Mouse (Mus musculus): ENCODE data around the gene Gm49353. TPM values are rescaled to one million over a fixed set of nuclear protein-coding genes. Genes with fewer than 3 reads are reported as not detected.

Gm49353 gene
- polyA plus RNA-seq, 2 experiments from 2014 or later: not detected

Other genes with a start within 250 kb of the Gm49353 start
- gene 2310057J18Rik, start 212.7 kb upstream of the Gm49353 start, polyA plus RNA-seq (2017; shearing (Covaris generic)): not detected
- not detected for gene Soga3, start 55.1 kb upstream of the Gm49353 start, polyA plus RNA-seq (2017; shearing (Covaris generic))
- gene 9330159F19Rik, start 12.7 kb downstream of the Gm49353 start, polyA plus RNA-seq (2017; shearing (Covaris generic)): under 1 TPM in 1 of 2 experiments, not detected in 1; 0.17 TPM
- gene Echdc1, start 114.2 kb downstream of the Gm49353 start, polyA plus RNA-seq (2017; shearing (Covaris generic)): 10 to 100 TPM; 21.7 to 29.4 TPM
- 10 to 100 TPM; 60.3 to 63.4 TPM for gene Rnf146, start 163.5 kb downstream of the Gm49353 start, polyA plus RNA-seq (2017; shearing (Covaris generic))